Mouse (Mus musculus) heart, adult 11 months (tissue): ENCODE measurements at regions not wholly inside any gene's neighbourhood (a gene's known extent, or its start where the extent isn't known, plus 50 kb on each side); places are given as distances from the start of the nearest gene placed in this dataset.
A peak's percentile ranks its signal among the peaks of the same experiment; 100 is the strongest.

Experiments used
- DNase-seq: peaks from one replicate; pipeline ENCODE4 v3.0.0; 2022

DNA sequence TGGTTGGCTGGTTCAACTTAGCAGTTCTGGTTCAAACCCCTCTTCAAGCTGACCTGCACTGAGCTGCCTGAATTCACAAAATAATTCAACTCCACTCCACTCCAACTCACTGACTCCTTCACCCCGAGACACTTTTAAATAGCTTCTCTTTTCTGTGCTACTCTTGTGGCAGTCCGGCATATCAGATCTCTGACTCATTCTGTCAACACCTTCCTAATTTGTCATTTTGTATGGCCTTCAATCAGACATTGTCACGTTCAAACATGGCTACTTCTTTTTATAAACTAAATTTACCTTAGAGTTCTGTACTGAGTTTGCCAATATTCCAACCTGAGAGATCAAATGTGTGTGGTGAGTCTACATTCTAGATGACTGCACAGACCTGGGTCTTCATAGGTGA is 579.1 kb downstream of the Slitrk1 start:
- no peak for DNase-seq

DNA sequence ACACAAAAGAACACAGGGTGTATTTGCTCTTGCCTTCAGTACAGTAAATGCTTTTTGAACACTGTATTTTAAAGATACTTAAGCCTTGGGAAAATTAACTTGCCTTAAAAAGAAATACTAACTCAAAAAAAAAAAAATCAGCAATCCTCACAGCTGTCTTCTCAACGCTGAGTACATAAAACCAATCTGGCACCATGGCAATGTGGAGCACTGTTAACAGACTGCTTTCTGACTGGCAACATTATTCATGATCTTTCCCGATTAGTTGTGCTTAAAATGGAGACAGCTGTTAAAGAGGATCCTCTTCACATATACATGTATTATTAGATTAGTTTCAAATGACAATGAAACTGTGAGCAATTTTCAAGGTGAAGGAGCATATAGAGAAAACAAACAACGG is 587.5 kb downstream of the Slitrk1 start:
- DNase-seq, result no peak

DNA sequence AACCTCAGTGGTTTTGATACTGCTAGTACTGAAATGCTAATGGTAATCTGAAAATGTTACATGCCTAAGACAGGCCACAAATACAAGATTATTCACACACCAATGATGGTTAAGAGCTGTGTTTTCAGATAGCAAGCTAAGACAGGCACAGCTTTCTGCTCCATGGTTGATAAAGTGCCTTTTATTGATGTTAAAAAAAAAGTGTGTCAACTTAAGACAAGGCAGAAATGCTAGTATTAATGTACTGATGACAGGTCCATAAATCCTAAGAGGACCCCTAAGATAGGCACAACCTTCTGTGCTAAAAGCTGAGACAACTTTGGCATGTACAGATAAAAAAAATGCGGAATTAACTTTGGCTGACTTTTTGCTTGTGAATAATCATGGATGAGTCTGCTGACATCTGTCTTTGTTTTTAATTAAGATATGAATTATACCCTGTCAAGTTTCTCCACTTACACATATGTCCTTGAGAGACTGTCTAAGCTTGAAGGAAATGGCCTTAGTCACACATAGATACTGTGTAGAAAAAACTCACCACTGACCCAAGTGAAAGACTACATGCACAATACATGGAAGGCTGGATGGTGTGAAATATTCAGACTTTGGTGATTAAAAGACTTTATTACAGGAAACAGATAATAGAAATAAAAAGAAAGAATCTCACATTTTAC is 590.5 kb downstream of the Slitrk1 start:
- no peak for DNase-seq

DNA sequence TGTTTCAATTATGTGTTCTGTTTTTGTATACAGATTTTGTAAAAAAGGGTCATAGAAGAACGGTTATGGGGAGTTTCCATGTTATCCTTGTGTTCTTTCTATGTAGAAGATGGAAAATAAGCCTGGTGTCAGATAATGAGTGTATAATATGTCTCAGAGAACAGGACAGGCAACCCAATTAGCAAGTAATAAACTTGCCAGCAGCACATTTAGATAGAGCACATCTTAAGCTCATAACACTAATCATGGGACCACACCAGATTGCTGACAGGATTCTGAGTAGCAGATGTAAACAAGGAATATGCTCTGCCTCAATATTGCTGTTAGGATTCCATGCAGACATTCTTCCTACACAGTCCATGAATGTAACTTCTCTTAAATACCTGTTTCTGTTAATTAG is 606.3 kb downstream of the Slitrk1 start:
- DNase-seq, result no peak

DNA sequence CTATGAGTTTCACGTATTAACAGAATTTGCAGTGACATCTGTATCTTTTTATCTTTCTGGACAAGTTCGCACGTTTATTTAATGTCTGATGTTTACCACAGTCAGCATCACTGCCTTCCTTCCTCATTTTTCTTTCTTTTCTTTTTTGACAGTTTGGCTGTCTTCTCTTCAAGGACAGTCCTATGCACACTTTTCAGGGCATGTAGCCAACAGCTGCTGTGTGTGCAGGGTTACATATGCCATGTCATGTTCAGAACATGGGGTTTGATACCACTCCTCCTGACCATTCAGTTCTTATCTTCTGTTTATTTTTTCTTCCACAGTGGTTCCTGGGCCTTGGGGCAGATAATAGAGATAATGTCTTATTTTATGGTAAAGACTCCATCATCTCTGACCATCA is 634.3 kb downstream of the Slitrk1 start:
- DNase-seq, result no peak

DNA sequence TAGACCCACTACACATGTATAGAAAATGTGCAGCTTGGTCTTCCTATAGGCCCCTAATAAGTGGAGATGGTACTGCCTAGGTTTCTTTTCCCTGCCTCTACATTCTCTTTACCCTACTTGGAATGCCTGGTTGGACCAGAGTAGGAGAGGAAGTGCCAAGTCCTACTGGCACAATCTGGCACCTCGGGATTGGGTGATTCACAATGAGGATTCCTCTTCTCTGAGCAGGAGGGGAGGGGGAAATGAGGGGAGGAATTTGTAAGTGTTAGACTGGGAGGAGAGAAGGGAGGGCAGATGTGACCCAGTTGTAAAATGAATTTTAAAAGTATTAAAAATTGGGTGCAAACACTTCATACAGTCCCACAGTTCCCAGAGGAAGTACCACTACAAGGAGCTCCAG is 652.9 kb downstream of the Slitrk1 start:
- peak; percentile 54 for DNase-seq

DNA sequence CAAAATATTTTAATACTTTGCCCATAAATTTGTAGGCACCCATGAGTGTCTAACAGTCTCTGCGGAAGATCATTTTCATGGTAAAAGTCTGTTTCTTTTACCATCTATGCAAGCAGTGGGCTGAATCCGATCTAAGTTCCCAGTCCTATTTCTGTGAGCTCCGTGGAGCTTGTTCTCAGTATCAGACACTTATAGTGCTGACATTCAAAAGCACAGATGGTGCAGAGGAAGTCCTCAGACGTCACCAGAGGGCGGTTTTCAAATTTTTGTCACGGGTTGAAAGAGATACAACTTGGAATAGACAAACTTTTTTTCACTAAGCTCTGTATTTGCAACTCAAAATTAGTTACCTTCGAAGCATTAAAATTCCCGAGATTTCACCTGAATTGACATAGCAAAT is 666.6 kb downstream of the Slitrk1 start:
- no peak for DNase-seq

DNA sequence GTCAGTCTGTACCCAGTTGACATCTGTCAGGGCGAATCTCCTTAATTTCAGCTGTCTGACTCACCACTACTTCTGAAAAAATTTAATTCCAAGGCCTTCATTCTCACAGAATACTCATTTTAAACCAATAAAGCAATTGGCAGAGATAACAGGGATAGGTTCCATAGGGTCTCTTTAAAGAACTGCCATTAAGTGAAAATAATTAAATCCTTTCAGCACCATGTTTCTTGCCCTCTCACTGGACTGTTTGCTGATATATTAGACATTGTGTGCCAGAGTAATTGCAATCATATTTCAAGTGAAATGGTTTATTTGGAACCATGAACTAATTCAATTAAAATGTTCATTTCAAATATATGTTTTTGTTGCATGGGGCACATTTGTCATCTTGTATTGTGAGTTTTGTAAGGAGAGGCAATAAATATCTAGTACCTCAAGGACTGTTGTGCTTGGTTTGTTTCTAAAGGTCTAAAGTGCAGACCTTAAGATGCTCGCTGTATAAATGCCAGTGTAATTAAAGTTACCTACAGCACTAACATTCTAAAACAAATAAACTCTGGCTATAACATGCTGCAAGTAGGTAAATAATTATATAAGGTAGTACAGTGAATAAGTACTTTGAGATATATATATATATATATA is 688.4 kb downstream of the Slitrk1 start:
- no peak for DNase-seq

DNA sequence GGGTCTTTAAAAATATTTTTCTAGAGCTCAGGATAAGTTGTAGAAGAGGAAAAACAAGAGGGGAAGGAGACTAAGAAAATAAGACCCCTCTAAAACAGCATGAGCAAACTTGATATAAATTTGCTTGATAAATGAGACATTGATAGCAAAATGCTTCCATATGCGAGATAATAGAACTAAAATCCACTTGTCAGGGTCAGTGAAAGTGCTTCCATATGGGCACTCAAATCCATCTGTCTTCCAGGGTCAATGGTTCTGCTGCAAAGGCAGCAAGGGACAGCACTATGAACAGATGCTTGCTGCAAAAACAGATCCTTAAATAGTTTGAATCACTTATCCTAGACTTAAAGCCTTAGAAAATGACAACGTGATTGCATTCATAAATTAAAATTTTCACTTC is 704.7 kb downstream of the Slitrk1 start:
- DNase-seq, result no peak

DNA sequence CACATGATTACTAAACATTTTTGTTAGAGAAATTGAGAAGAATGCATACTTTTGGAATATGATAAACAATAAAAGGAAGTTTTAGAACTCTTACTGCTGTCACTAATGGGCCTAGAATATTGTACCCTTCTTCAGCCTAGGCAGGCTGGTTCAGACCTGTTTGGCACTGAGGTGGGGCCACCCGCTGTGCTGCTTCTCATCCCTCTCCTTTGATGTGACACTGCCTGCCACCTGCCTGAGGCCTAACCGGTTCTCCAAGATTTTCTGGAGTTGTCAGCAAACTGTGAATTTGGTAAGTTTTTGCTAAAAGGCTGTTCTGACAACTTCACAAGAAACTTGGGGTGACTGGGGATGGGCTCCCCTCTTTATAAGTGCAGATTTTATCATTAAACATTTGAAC is 714.8 kb downstream of the Slitrk1 start:
- DNase-seq, result no peak

DNA sequence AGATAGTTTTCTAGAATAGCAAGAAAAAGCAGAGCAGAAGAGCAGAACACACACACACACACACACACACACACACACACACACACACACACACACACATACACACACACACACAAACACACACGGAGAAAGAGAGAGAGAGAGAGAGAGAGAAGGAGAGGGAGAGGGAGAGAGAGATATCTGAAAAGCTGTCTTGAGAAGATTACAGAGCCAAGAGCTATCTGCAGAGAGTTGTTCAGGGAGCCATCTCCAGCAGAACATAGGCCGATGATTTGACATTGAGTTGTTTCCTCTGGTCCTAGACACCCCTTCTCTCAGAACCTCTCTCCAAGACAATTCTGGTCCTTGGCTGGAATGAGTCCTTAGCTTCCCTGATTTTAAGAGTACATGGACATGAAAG is 733.0 kb downstream of the Slitrk1 start:
- DNase-seq, result no peak

DNA sequence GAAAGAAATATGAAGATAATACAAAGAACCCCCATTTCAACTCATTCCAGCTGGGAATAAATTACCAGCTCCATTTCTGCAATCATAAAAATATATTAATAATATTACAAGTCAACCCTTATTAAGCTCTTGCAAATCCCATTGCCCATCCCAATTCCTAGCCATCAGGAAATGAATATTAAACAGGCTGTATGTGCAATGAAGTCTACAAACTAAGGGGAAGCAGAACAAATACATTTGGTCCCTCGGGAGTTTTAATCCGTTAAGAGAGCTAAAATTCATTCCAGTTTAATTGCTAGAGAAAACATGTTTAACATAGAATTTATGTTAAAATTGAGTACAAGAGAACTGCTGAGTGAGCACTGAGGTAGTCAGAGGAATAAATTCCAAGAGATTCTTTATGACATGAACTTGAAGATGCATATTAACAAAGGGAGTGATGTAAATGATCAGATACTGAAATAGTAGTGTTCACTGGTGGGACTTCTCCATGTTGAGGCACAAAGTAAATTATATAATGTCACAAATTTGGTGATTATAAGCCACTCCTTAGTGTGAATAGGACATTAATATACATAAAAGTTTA is 738.6 kb downstream of the Slitrk1 start:
- no peak for DNase-seq

DNA sequence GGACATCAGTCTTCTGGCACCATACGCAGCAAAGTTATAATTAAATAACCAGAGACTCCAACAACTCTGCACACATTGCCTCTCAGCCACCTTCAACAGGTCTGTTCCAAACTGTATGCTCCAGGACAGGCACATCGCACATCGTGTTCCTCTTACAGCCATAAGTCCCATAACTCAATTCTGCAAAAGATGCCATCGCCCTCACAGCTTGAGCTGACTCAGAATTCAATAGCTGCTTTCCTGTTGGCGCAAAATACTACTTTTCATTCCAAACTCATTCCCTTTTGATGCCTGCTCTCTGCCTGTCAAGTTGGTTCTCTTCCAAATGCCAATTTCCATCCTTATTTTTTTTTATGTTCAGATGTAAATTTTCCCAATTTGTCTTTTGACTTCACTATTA is 761.0 kb downstream of the Slitrk1 start:
- no peak for DNase-seq

DNA sequence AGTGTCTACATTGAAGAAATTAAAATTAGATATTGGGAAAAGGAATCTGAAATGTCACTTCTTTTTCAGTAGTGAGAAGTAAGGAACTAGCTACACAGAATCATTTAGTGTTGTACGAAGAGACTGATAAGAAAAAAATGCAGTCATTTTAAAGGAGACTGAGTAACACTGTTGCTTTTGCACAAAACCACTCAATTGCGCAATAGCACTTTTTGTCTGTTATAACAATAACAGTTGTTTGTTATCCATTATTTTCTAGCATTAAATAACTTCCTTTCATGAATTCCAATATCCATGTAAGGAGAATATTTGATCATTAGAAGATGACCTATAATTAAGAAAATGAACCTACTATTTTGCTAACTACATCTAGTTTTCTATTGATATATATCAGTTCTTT is 790.8 kb downstream of the Slitrk1 start:
- DNase-seq, result no peak

DNA sequence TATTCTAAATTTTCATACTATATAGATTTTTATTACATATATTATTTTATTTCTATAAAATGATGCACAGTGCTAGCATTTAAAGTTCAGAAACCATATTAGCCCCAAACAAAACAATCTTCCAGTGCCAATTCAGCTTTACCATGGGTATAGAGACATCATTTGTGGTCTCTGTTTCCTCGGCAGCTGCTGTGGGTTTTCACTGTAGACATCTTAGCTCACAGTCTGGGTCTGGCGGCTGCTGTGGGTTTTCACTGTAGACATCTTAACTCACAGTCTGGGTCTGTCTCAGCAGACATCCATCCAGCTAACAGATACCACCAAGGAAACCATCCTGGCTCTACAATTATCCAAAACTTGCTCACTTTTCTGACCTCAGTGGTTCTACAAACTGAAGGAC is 808.9 kb downstream of the Slitrk1 start:
- DNase-seq, result no peak

DNA sequence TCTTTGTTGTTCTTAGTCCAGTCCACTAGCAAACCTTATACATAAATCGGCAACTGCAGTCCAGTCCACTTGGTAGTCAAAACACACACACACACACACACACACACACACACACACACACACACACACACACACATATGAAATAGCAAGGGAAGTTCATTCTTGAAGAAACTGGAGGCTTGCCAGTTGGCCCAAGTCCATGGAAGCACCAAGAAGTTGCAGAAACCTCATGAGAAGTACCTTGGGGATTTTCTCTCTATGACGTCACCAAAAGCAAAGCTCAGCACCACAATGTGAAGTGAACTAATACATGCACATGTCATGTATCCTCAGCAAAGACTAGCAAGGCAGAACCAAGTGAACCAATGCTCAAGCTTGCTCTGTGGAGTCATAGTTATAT is 823.0 kb downstream of the Slitrk1 start:
- DNase-seq, result peak; percentile 66

DNA sequence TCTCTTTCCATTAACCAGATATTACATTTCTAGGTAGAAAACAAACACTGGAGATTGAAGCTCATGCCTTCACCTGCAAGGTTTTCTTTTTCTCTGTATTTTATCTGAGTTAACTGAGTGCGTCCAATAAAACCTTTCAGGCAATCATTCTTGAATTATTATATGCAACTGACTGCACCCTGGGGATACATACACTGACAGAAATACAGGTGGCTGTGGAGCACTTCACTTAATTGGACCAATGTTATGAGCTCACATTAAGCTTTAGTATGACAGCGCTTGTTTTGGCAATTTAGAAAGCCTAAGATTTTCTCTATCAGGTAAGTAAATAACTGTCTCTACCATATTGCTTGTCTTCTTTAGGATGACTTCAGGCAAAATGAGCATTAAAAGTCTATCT is 864.0 kb downstream of the Slitrk1 start:
- DNase-seq, result no peak

DNA sequence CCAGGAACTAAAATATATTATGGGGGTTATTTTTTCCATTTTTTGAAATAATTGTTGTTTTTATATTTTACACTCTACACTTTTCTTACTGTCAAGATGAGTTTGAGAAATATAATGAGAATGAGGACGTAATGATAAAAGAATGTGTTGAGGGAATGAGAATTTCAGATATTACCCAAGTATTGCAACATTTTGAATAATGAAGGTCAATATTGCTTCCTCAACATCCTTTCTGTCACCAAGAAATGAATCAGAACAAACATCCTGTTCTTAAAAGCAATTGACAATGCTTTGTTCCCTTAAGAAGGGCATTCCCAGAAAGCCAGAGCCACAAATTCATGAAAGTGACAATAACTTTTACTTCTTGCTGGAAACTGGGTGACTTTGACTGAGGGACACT is 878.0 kb downstream of the Slitrk1 start:
- no peak for DNase-seq

DNA sequence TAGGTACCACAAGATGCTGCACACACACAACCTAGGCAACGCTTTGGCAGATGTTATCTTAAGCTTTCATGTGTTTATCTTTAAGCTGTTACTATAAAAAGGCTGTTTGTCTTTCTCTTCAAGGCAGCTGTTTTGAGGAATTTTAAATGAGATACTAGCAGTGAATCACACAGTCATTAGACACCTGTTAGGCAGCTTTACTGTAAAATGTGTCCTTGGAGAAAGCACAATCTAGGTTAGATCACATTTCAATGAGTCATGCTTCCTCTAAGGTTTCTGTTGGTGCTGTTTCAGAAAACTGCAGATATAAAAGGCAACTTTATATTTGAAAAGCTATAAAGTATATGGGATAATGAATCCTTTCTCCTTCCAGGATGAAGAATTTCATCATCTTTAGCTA is 879.8 kb downstream of the Slitrk1 start:
- no peak for DNase-seq

DNA sequence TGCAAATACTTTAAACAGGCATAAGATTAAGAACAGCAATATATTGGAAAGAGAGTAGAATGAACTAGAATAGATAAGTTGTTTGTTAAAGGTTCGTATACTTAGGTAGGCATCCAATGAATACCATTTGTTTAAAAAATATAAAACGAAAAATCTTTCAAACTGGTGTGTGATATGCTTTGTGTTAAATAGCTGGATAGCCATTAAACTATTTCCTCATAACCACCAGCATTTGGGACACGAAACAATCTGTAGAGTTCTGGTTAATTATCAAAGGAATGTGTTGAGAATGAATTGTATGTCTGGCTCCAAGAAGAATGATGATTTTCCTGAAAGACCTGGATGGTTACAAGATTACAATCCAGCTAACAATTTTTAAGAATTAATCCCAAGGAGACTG is 891.4 kb downstream of the Slitrk1 start:
- DNase-seq, result no peak

DNA sequence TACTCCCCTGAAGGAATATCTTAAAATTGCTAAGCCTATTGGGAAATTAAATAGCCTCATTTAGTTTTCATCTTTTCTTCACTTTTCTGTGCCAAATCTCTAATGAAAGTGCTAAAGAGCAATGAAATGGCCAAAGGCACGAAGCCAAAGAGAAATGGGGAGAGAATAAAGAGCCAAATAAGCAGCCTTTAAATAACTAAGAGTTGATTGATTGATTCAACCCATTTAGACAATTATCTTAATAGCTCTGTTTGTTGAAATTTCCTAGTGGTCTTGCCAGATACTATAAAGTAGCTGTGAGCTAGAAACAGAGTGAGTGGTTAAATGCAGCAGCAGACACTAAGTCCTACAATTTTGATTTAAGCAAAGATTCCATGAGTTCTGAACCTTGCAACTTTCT is 891.9 kb downstream of the Slitrk1 start:
- no peak for DNase-seq

DNA sequence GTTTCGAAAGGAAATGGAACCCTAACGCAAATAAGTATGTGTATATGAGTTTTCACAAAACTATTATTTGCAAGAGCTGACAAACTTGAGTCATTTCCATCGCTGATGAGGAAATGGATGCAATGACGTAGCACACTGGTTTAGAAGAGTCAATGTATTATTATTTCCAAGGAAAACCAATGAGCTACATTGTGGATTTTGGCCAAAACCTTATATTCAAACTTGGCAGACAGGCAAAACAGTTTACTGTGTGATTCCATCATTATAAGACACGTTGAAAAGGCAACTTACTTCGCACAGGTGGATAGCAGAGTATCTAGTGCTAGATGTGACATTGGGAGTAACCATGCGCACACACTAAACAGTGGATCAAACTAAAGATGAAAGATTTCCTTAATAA is 892.6 kb downstream of the Slitrk1 start:
- DNase-seq, result no peak

DNA sequence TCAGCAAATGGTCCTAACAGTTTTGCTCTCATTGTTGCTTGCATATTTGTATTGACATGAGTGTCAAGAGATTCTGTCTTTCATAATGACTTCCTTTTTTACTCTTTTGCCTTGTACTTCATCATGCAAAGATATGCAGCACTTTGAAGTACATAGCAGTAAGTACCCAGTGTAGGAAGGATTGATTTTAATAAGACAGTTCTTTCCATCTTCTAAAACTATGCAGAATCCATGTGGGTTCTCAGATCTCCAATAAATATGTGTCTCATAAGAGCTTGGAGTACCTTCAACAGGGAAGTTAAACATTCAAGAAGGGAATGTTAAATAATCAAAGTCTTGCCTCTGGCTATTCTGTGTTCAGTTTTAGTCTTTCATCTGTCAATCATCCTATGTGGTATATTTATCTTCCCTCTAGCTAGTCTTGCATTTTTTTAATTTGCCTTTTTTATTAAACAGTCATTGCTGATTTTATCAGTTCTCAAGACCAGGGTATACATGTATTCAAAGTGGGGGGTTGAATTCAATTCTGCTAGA is 926.1 kb downstream of the Slitrk1 start:
- DNase-seq, result no peak

DNA sequence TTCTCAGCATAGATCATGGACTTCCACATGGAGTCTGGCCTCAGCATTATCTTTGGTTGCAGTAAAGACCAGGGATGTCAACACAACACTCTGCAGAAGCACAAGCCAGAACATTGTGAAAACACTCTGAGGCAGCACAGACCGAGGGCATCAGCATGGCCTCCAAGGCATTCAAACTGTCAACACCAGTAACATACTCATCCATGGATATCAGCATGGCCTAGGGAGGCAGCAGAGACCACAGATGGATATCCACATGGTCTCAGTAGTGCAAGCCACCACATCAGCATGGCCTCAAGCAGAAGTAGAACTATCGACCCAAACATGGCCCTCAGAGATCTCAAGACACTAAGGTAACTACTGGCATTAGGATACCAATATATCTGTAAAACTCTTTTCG is 935.8 kb downstream of the Slitrk1 start:
- no peak for DNase-seq

DNA sequence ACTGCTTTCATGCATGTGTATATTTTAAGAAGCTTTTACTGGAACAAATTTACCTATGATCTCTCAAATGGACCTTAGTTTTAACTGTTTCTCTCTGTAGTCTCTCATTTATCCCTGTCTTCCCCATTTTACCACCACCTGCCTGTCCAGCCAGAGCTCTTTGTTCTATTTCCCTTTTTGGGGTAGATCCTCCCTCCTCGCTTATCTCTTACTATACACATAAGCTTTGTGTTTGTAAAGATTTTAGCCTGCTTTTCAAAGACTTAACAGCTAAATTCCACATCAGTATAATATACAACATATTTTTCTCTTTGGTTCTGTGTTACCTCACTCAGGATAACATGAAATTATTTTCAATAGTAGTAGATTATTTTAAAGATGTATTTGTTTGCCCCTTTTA is 961.9 kb downstream of the Slitrk1 start:
- DNase-seq, result no peak
